Mouse (Mus musculus) stomach, embryonic 15.5 days (tissue): Measurements from ENCODE around the gene Adk. TPM values are rescaled to one million over a fixed set of nuclear protein-coding genes. Genes with fewer than 3 reads are reported as not detected.

Source experiments
- ATAC-seq: fragments of 200-750 bp; cut with Nextera tagmentation; 2 replicates; pipeline ENCODE4 v1.8.0; 2017; ENCODE audit warnings: low read depth, moderate number of reproducible peaks, moderate TSS enrichment; ENCODE audit not compliant: insufficient read depth, low FRiP score
- H3K27ac ChIP-seq: fragments of 300-500 bp; sonication (generic); 2 replicates; pipeline ENCODE4 v1.5.1; 2015; ENCODE audit warnings: mild to moderate bottlenecking, inconsistent platforms
- H3K27me3 ChIP-seq: fragments of 300-500 bp; sonication (generic); replicated peaks from 2 replicates; pipeline ENCODE4 v1.6.1; 2015; ENCODE audit warnings: inconsistent platforms
- H3K36me3 ChIP-seq: fragments of 300-500 bp; sonication (generic); 2 replicates; pipeline ENCODE4 v1.6.1; 2015; ENCODE audit warnings: inconsistent platforms
- H3K4me1 ChIP-seq: fragments of 300-500 bp; sonication (generic); 2 replicates; pipeline ENCODE4 v1.6.1; 2015; ENCODE audit warnings: inconsistent platforms
- H3K4me2 ChIP-seq: fragments of 300-500 bp; sonication (generic); 2 replicates; pipeline ENCODE4 v1.6.1; 2015; ENCODE audit warnings: mild to moderate bottlenecking, inconsistent platforms
- H3K4me3 ChIP-seq: fragments of 300-500 bp; sonication (generic); replicated peaks from 2 replicates; pipeline ENCODE4 v1.5.1; 2015; ENCODE audit warnings: inconsistent platforms
- H3K9ac ChIP-seq: fragments of 300-500 bp; sonication (generic); 2 replicates; pipeline ENCODE4 v1.6.1; 2015; ENCODE audit warnings: inconsistent platforms
- H3K9me3 ChIP-seq: fragments of 300-500 bp; sonication (generic); 2 replicates; pipeline ENCODE4 v1.6.1; 2016; ENCODE audit warnings: inconsistent platforms
- WGBS: fragments of 180-500 bp; shearing (Covaris S2); methylation state at CpG from one replicate; pipeline ENCODE4 v1.1.7; 2015; 5-methylcytosine and 5-hydroxymethylcytosine counted together
- polyA plus RNA-seq: library from polyadenylated mRNA; unstranded; fragments of >200 nt; fragmentation: Nextera tagmentation; extraction: Ambion mirVana; gene quantifications from 2 replicates; pipeline ENCODE4 v1.2.1, GENCODE M21; 2015

The Adk gene
- polyA plus RNA-seq, 1 experiment from 2014 or later: 167 TPM

- Histone ChIP-seq H3K9ac (no peak overlapping the region), H3K27me3 (no peaks in the 10 kb centered on the region), H3K27ac (no peak overlapping the region), H3K36me3 (no peaks in the 10 kb centered on the region), H3K4me3 (no peak overlapping the region), H3K9me3 (no peaks in the 10 kb centered on the region), H3K4me2 (no peak overlapping the region), H3K4me1 (no peaks in the 10 kb centered on the region)
- 56% methylated on average over 7 of the region's 7 CpGs for WGBS
- no peak for ATAC-seq
Measured at GRCm38 (mm10) chr14:21284116-21284515, 231.7 kb downstream of the Adk start.

- Histone ChIP-seq H3K4me2 (no peak overlapping the region), H3K9ac (no peak overlapping the region), H3K27ac (no peak overlapping the region), H3K9me3 (no peaks in the 10 kb centered on the region), H3K4me3 (no peak overlapping the region), H3K4me1 (no peaks in the 10 kb centered on the region), H3K27me3 (no peaks in the 10 kb centered on the region), H3K36me3 (no peaks in the 10 kb centered on the region)
- WGBS: 80% methylated on average over 5 of the region's 5 CpGs
- ATAC-seq: no peak
Measured at GRCm38 (mm10) chr14:21284847-21285246, 232.5 kb downstream of the Adk start.

- ATAC-seq: no peak
- no peak overlapping the region for H3K27ac ChIP-seq
- H3K9ac ChIP-seq: no peak overlapping the region
- WGBS: 68% methylated on average over 7 of the region's 7 CpGs
- no peaks in the 10 kb centered on the region for H3K27me3 ChIP-seq
- no peaks in the 10 kb centered on the region for H3K4me1 ChIP-seq
- H3K4me3 ChIP-seq: no peak overlapping the region
- no peaks in the 10 kb centered on the region for H3K9me3 ChIP-seq
- no peak overlapping the region for H3K4me2 ChIP-seq
- H3K36me3 ChIP-seq: no peaks in the 10 kb centered on the region
Measured at GRCm38 (mm10) chr14:21286274-21286673, 233.9 kb downstream of the Adk start.

- Histone ChIP-seq H3K4me2 (no peak overlapping the region), H3K36me3 (no peaks in the 10 kb centered on the region), H3K9me3 (no peaks in the 10 kb centered on the region), H3K27me3 (no peaks in the 10 kb centered on the region), H3K4me3 (no peak overlapping the region), H3K9ac (no peak overlapping the region), H3K27ac (no peak overlapping the region), H3K4me1 (no peaks in the 10 kb centered on the region)
- 62% methylated on average over 9 of the region's 9 CpGs for WGBS
- no peak for ATAC-seq
Measured at GRCm38 (mm10) chr14:21287726-21288442, 235.5 kb downstream of the Adk start.

DNA sequence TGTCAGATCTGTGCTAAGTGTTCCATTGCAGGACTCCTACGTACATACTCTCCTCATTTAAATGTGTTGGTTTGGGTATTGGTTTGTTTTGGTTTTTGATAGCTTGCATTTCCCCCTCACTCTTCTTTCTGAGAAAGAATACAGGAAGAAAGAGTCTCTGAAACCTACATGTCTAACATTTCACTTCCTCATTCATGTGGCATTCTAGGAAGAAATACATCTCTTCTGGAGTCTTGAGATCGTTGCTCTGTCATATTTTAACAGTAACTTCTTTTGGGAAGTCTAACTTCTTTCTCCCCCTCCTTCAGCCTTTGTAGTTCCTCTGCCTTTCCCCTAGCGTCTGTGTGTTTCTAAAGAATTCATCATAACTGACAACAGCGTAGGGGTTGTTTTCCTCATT lies 247.4 kb downstream of the Adk start:
- H3K9ac ChIP-seq: no peak overlapping the region
- no peaks in the 10 kb centered on the region for H3K27me3 ChIP-seq
- no peak overlapping the region for H3K4me3 ChIP-seq
- H3K4me1 ChIP-seq: no peaks in the 10 kb centered on the region
- H3K36me3 ChIP-seq: no peaks in the 10 kb centered on the region
- H3K27ac ChIP-seq: no peak overlapping the region
- no peak for ATAC-seq
- H3K4me2 ChIP-seq: no peak overlapping the region
- no peaks in the 10 kb centered on the region for H3K9me3 ChIP-seq
- WGBS: 63% methylated on average over 4 of the region's 4 CpGs

DNA sequence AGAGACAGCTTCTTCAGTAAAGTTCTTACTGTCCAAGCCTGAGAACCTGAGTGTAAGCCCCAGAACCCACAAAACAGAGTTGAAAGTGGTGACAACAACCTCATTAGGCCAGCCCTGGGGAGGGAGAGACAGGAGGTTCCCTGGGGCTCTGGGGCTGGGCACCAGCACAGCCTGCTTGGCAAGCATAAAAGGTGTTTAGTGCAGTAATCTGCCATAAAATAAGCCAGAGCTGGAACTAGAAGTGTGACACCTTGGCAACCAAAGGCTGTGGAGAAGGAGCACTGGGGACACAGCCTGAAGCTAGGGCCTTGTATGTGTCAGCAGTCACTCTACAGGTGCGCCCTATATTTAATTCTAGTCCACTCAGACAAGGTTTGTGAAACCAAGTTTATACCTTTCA lies 252.4 kb downstream of the Adk start:
- H3K4me3 ChIP-seq: no peak overlapping the region
- H3K27me3 ChIP-seq: no peaks in the 10 kb centered on the region
- no peak for ATAC-seq
- 93% methylated on average over 1 of the region's 1 CpGs for WGBS
- H3K27ac ChIP-seq: no peak overlapping the region
- H3K36me3 ChIP-seq: no peaks in the 10 kb centered on the region
- no peak overlapping the region for H3K9ac ChIP-seq
- peaks cover 5% of the 10 kb centered on the region for H3K4me1 ChIP-seq
- no peaks in the 10 kb centered on the region for H3K9me3 ChIP-seq
- H3K4me2 ChIP-seq: no peak overlapping the region

DNA sequence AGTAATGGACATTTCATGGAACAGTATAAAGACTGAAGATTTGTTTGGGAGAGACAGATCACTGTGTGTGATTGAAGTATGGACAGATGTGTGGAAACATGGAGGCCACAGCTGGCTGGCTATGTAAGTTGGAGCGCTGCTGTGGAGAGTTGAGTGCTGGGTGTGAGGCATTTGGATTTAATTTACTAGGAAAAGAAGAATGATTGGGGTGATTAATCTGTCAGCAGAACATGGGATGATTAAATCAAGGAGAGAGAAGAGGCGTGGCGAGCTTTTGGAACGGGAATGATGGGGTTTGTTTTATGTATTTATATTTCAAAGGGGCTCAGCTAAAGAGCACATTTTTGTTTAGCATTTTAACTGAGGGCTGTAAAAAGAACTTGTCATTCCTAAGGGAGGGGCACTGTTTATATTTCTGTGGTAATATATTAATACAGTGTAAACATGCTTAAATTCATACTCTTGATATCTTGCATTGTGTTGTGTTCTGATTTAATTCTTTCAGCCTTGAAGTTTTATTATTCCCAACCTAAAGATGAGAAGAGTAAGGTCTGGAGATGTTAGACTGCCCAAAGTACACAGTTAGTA lies 256.1 kb downstream of the Adk start:
- 34% methylated on average over 4 of the region's 4 CpGs for WGBS
- no peak overlapping the region for H3K27ac ChIP-seq
- ATAC-seq: no peak

GRCm38 (mm10) chr14:21310530-21310929 lies 258.2 kb downstream of the Adk start:
- no peak overlapping the region for H3K4me2 ChIP-seq
- H3K27me3 ChIP-seq: no peaks in the 10 kb centered on the region
- no peak overlapping the region for H3K4me3 ChIP-seq
- peaks cover 5% of the 10 kb centered on the region for H3K4me1 ChIP-seq
- no peak for ATAC-seq
- H3K9me3 ChIP-seq: no peaks in the 10 kb centered on the region
- no peaks in the 10 kb centered on the region for H3K36me3 ChIP-seq
- no peak overlapping the region for H3K9ac ChIP-seq
- WGBS: 83% methylated on average over 5 of the region's 5 CpGs
- no peak overlapping the region for H3K27ac ChIP-seq

More for the DNA sequence above, 256.1 kb downstream of the Adk start:
- Histone ChIP-seq H3K9me3 (no peaks in the 10 kb centered on the region), H3K36me3 (no peaks in the 10 kb centered on the region), H3K4me2 (no peak overlapping the region), H3K9ac (no peak overlapping the region), H3K4me3 (no peak overlapping the region), H3K4me1 (peaks cover 5% of the 10 kb centered on the region), H3K27me3 (no peaks in the 10 kb centered on the region)

GRCm38 (mm10) chr14:21313561-21314342 lies 261.4 kb downstream of the Adk start:
- WGBS: 62% methylated on average over 11 of the region's 11 CpGs
- Histone ChIP-seq H3K27ac (no peak overlapping the region), H3K9ac (no peak overlapping the region)

GRCm38 (mm10) chr14:21314466-21314865 lies 262.1 kb downstream of the Adk start:
- Histone ChIP-seq H3K9ac (no peak overlapping the region), H3K27ac (no peak overlapping the region), H3K4me3 (no peak overlapping the region), H3K9me3 (no peaks in the 10 kb centered on the region), H3K27me3 (no peaks in the 10 kb centered on the region), H3K4me1 (no peaks in the 10 kb centered on the region), H3K4me2 (no peak overlapping the region), H3K36me3 (no peaks in the 10 kb centered on the region)
- whole genome bisulfite sequencing: 82% methylated on average over 3 of the region's 3 CpGs
- no peak for ATAC-seq

More at GRCm38 (mm10) chr14:21313561-21314342, 261.4 kb downstream of the Adk start:
- no peaks in the 10 kb centered on the region for H3K36me3 ChIP-seq
- H3K4me3 ChIP-seq: no peak overlapping the region
- H3K4me2 ChIP-seq: no peak overlapping the region
- no peak for ATAC-seq
- no peaks in the 10 kb centered on the region for H3K9me3 ChIP-seq
- no peaks in the 10 kb centered on the region for H3K4me1 ChIP-seq
- H3K27me3 ChIP-seq: no peaks in the 10 kb centered on the region

- no peak for ATAC-seq
- no peak overlapping the region for H3K9ac ChIP-seq
- WGBS: 81% methylated on average over 1 of the region's 1 CpGs
- no peaks in the 10 kb centered on the region for H3K9me3 ChIP-seq
- H3K4me2 ChIP-seq: no peak overlapping the region
- H3K36me3 ChIP-seq: no peaks in the 10 kb centered on the region
- H3K27ac ChIP-seq: no peak overlapping the region
- H3K4me1 ChIP-seq: no peaks in the 10 kb centered on the region
- H3K27me3 ChIP-seq: no peaks in the 10 kb centered on the region
- H3K4me3 ChIP-seq: no peak overlapping the region
Measured at GRCm38 (mm10) chr14:21334826-21335225, 282.5 kb downstream of the Adk start.

GRCm38 (mm10) chr14:21335691-21336314 lies 283.4 kb downstream of the Adk start:
- no peaks in the 10 kb centered on the region for H3K36me3 ChIP-seq
- H3K27me3 ChIP-seq: no peaks in the 10 kb centered on the region
- no peak overlapping the region for H3K4me3 ChIP-seq
- no peaks in the 10 kb centered on the region for H3K4me1 ChIP-seq
- no peak overlapping the region for H3K27ac ChIP-seq
- no peak overlapping the region for H3K9ac ChIP-seq
- no peak overlapping the region for H3K4me2 ChIP-seq
- H3K9me3 ChIP-seq: no peaks in the 10 kb centered on the region
- WGBS: 75% methylated on average over 11 of the region's 11 CpGs
- no peak for ATAC-seq
